25 mouse cellular contexts compared by ENCODE assay signal in genomic region chr14:80113115-80113687, GRCm38 (mm10).
A peak's percentile ranks its signal among the peaks of the same experiment; 100 is the strongest.
DNase-seq lines count a peak whose midpoint lies in the region; ATAC-seq lines count a peak whose summit lies in the region.
"Had no signal": no experiment of that assay in that cellular context is flagged by ENCODE, and none has a peak within 500 bp of the region (broad histone marks: within the 10 kb centered on the region; RNA-seq: fewer than 3 reads in every experiment).

No protein-coding gene starts in this region.

- no peak overlapping the region for H3K4me2 ChIP-seq in midbrain, embryonic 12.5 days (replicated peaks)
- no peak overlapping the region for H3K4me2 ChIP-seq in midbrain, embryonic 13.5 days (replicated peaks)
- H3K4me2 ChIP-seq in midbrain, embryonic 15.5 days = no peak overlapping the region
- H3K4me2 ChIP-seq: embryonic facial prominence, embryonic 12.5 days; embryonic facial prominence, embryonic 15.5 days; heart, embryonic 12.5 days; heart, embryonic 15.5 days; hindbrain, embryonic 13.5 days had no signal

- H3K9ac ChIP-seq in midbrain, embryonic 12.5 days (replicated peaks) = no peak overlapping the region
- H3K9ac ChIP-seq in midbrain, embryonic 13.5 days (replicated peaks) = no peak overlapping the region
- H3K9ac ChIP-seq in midbrain, embryonic 15.5 days = no peak overlapping the region
- H3K9ac ChIP-seq: embryonic facial prominence, embryonic 12.5 days; embryonic facial prominence, embryonic 15.5 days; forebrain, postnatal 0 days; heart, embryonic 12.5 days; heart, embryonic 15.5 days; hindbrain, embryonic 13.5 days had no signal

- no peaks in the 10 kb centered on the region for H3K36me3 ChIP-seq in midbrain, embryonic 12.5 days
- H3K36me3 ChIP-seq in midbrain, embryonic 10.5 days = no peaks in the 10 kb centered on the region
- H3K36me3 ChIP-seq in midbrain, embryonic 13.5 days = no peaks in the 10 kb centered on the region
- H3K36me3 ChIP-seq in midbrain, embryonic 15.5 days (replicated peaks) = no peaks in the 10 kb centered on the region
- H3K36me3 ChIP-seq: embryonic facial prominence, embryonic 12.5 days; embryonic facial prominence, embryonic 15.5 days; heart, embryonic 12.5 days; heart, embryonic 15.5 days; hindbrain, embryonic 10.5 days; hindbrain, embryonic 13.5 days had no signal

- H3K4me3 ChIP-seq in midbrain, embryonic 12.5 days = no peak overlapping the region
- no peak overlapping the region for H3K4me3 ChIP-seq in midbrain, embryonic 10.5 days
- no peak overlapping the region for H3K4me3 ChIP-seq in midbrain, embryonic 13.5 days (replicated peaks)
- H3K4me3 ChIP-seq in midbrain, embryonic 15.5 days = no peak overlapping the region
- H3K4me3 ChIP-seq: embryonic facial prominence, embryonic 12.5 days; embryonic facial prominence, embryonic 15.5 days; gastrocnemius, adult 2 months; heart, embryonic 12.5 days; heart, embryonic 15.5 days; hindbrain, embryonic 10.5 days; hindbrain, embryonic 13.5 days had no signal

- H3K9me3 ChIP-seq in midbrain, embryonic 12.5 days = no peaks in the 10 kb centered on the region
- no peaks in the 10 kb centered on the region for H3K9me3 ChIP-seq in midbrain, embryonic 10.5 days (replicated peaks)
- H3K9me3 ChIP-seq in midbrain, embryonic 13.5 days = no peaks in the 10 kb centered on the region
- H3K9me3 ChIP-seq in midbrain, embryonic 15.5 days = no peaks in the 10 kb centered on the region
- H3K9me3 ChIP-seq: embryonic facial prominence, embryonic 12.5 days; embryonic facial prominence, embryonic 15.5 days; heart, embryonic 12.5 days; heart, embryonic 15.5 days; hindbrain, embryonic 10.5 days; hindbrain, embryonic 13.5 days had no signal

- no peak for DNase-seq in midbrain, embryonic 10.5 days (ENCODE audit: low spot score)
- DNase-seq in adrenal gland, adult 8-10 months = no peak
- DNase-seq in heart, adult 9 months (ENCODE audit: low spot score in 2 of 2) = no peak
- DNase-seq: adrenal gland, adult 2 months; adrenal gland, postnatal 25 days; cerebellum, adult 18-20 months; cerebellum, adult 9-10 months; cerebellum, postnatal 25 days; forebrain, postnatal 0 days; gastrocnemius, adult 2 months; gastrocnemius, postnatal 14 days; heart, postnatal 10 days; heart, postnatal 36 days had no signal

- 79% methylated on average over 6 of the region's 6 CpGs for WGBS in midbrain, embryonic 12.5 days
- WGBS in midbrain, embryonic 10.5 days = 91% methylated on average over 6 of the region's 6 CpGs
- WGBS in midbrain, embryonic 13.5 days = 65% methylated on average over 6 of the region's 6 CpGs
- 66% methylated on average over 6 of the region's 6 CpGs for WGBS in midbrain, embryonic 15.5 days

- no peak overlapping the region for H3K27ac ChIP-seq in midbrain, embryonic 12.5 days (replicated peaks)
- no peak overlapping the region for H3K27ac ChIP-seq in midbrain, embryonic 10.5 days (replicated peaks)
- H3K27ac ChIP-seq in midbrain, embryonic 13.5 days = no peak overlapping the region
- no peak overlapping the region for H3K27ac ChIP-seq in midbrain, embryonic 15.5 days
- H3K27ac ChIP-seq: embryonic facial prominence, embryonic 12.5 days; embryonic facial prominence, embryonic 15.5 days; gastrocnemius, adult 2 months; heart, embryonic 15.5 days; hindbrain, embryonic 10.5 days; hindbrain, embryonic 13.5 days had no signal

- no peaks in the 10 kb centered on the region for H3K27me3 ChIP-seq in midbrain, embryonic 12.5 days
- no peaks in the 10 kb centered on the region for H3K27me3 ChIP-seq in midbrain, embryonic 10.5 days (ENCODE audit: low read depth, poor library complexity, severe bottlenecking)
- H3K27me3 ChIP-seq in midbrain, embryonic 13.5 days = no peaks in the 10 kb centered on the region
- no peaks in the 10 kb centered on the region for H3K27me3 ChIP-seq in midbrain, embryonic 15.5 days (replicated peaks)
- H3K27me3 ChIP-seq: embryonic facial prominence, embryonic 12.5 days; embryonic facial prominence, embryonic 15.5 days; heart, embryonic 12.5 days; heart, embryonic 15.5 days; hindbrain, embryonic 13.5 days had no signal

- peak; percentile 78 for ATAC-seq in midbrain, embryonic 12.5 days (ENCODE audit: low FRiP score, low read depth)
- peak; percentile 56; the same call in 1 of the 2 replicates for ATAC-seq in midbrain, embryonic 13.5 days
- ATAC-seq in midbrain, embryonic 15.5 days (replicated peaks) = peak; percentile 76
- ATAC-seq: CD4-positive, CD25-positive, alpha-beta regulatory T cell, adult 4 months; forebrain, embryonic 14.5 days; forebrain, postnatal 0 days; hindbrain, embryonic 16.5 days had no signal

- H3K4me1 ChIP-seq in midbrain, embryonic 12.5 days = no peaks in the 10 kb centered on the region
- H3K4me1 ChIP-seq in midbrain, embryonic 10.5 days = no peaks in the 10 kb centered on the region
- H3K4me1 ChIP-seq in midbrain, embryonic 13.5 days (replicated peaks) = 0 out of 2 replicates have a peak, but pooled peaks cover 10% of the 10 kb centered on the region
- H3K4me1 ChIP-seq in midbrain, embryonic 15.5 days = no peaks in the 10 kb centered on the region
- H3K4me1 ChIP-seq: embryonic facial prominence, embryonic 12.5 days; embryonic facial prominence, embryonic 15.5 days; heart, embryonic 12.5 days; heart, embryonic 15.5 days; hindbrain, embryonic 10.5 days had no signal
